Mouse (Mus musculus) mesoderm, embryonic 11.5 days (tissue): ENCODE results near the gene Polr1b.

Experiments
- DNase-seq: peaks from one replicate; pipeline ENCODE4 v3.0.0-alpha.2; 2012; ENCODE audit warnings: low read depth, low spot score

Gene Polr1b

DNA sequence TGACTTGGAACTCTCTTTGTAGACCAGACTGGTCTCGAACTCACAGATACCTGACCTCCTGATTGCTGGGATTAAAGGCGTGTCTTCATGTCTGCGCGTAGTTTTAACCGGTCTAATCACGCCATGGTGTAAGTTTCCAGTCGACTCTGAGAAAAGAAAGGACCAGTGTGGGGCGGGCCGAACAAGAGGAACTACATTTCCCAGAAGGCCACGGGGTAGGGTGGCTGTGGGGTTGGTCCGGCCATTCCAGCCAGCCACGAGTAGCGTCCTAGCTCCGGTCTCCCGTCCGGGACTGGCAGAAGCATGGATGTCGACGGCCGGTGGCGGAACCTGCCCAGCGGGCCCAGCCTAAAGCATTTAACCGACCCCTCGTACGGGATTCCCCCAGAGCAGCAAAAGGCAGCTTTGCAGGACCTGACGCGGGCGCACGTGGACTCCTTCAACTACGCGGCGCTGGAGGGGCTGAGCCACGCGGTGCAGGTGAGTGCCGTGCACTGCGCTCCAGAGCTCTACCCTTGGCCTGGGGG is at the start of gene Polr1b:
Gene Polr1b, plus strand, starts transcription at position 212 of the 527 bp plus-strand sequence.
- peak; percentile 93 for DNase-seq

GRCm38 (mm10) chr2:129052451-129052983 is 48.3 kb upstream of the Polr1b start:
- no peak for DNase-seq

DNA sequence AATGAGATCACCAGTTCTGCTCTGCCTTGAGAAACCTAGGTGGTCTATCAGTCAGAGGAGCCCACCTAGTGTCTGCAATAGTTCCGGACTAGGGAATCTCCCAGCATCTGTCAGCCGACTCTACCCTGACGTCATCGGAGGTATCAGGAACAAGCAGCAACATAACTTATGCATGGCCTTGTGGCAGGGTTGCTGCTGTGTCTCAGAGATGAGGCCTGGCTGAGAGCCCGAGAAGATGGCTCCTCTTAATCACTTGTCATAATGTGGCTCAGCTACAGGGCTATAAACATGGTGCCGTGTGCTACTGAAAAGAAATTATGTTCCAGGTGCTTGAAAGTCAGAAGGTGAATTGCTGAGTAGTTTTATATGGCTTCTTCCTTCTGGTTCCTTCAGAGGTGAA is 45.1 kb upstream of the Polr1b start:
- DNase-seq = no peak

GRCm38 (mm10) chr2:129056597-129056996 is 44.2 kb upstream of the Polr1b start:
- no peak for DNase-seq

DNA sequence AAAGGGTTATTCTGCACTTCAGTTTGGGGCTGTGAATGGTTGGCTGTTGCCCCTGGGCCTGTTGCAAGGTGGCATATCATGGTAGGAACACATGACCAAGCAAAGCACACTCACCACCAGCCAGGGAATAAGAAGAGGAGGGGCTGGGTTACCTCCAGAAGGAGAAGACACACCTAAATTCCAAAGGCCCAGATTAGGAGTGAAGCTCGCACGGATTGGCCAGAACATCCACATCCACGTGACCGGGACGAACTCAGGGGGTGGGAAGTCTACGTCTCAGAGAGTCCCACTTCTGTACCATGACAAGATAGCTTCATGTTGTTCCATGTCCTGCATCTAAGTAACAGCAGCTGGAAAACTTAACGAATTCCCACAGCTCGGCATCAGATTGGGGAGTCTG is 43.5 kb upstream of the Polr1b start:
- DNase-seq = no peak

- no peak for DNase-seq
These were observed 42.9 kb upstream of the Polr1b start for GRCm38 (mm10) chr2:129057920-129058361.

- DNase-seq = no peak
These were observed 39.2 kb upstream of the Polr1b start for GRCm38 (mm10) chr2:129061456-129062059.

DNA sequence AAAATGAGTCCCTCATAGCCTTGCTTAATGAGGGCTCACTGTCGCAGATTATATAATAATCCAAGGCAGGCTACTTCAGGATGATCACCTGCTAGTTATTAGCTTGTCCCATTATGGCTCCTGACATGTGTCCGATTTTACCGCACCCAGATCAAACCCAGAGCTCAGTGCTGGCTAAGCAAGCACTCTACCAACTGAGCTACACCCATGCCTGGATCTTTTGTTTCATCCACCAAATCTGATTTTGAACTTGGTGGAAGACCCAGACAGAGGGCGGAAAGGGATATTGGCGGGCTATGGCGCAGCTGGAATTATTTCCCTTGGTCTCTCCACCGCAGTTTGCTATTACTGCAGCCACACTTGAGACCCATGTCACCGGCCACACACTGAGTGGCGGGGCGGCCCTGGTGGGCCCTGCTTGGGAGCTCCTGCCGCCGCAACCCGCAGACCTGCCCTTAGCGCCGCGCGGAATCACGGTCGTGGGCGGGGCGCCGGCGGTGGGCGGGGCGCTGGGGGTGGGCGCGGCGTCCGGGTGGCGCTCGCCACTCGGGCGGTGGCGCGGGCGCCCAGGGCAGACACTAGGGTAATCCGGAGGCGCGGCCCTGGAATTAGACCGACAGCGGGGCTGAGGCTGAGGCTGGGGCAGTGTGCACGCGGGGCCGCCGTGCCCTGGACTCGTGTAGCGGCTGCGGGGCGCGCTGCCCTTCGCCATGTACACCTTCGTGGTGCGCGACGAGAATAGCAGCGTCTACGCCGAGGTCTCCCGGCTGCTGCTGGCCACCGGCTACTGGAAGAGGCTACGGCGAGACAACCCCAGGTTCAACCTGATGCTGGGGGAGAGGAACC is 35.1 kb upstream of the Polr1b start, which contains the start of gene Ttl:
Gene Ttl, plus strand, starts transcription at position 506 of the 846 bp plus-strand sequence.
- peak; percentile 72 for DNase-seq

GRCm38 (mm10) chr2:129066326-129066725 is 34.5 kb upstream of the Polr1b start:
- DNase-seq = peak; percentile 67

- DNase-seq = no peak
These were observed 30.5 kb upstream of the Polr1b start for GRCm38 (mm10) chr2:129070296-129070695.

DNA sequence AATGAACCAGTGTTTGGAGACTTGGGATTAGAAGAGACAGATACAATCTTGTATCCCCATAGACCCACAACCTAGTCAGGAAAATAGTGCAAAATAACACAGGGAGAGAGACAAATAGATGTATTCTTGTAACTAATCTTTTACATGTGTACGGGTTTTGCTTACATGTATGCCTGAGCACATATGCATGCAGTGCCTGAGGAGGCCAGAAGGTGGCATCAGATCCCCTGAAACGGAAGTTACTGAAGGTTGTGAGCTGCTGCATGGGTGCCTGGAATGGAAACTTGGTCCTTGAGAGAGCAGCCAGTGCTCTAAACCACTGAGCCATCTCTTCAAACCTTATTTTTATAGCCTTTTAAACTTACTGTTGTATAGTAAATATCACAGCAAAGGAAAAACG is 22.5 kb upstream of the Polr1b start:
- DNase-seq = no peak

DNA sequence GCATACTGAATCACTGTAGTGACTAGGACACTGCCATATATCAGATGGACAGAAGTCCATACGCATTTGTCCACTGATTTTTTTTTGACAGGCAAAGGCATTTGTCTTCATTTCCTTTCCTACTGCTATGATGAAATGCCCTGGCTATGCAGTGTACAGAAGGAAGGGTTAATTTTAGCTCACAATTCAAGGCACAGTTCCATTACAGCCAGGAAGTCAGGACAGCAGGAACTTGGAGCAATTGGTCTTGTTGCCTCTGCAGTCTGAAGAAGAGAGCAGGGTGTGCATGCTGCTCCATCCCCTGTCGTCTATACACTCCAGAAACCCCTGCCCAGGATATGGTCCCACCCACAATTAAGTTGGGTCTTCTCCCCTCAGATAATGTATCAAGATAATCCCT is 21.6 kb upstream of the Polr1b start:
- no peak for DNase-seq

- no peak for DNase-seq
These were observed 19.7 kb upstream of the Polr1b start for GRCm38 (mm10) chr2:129081097-129081496.

- DNase-seq = no peak
These were observed 17.3 kb upstream of the Polr1b start for GRCm38 (mm10) chr2:129083514-129083913.

DNA sequence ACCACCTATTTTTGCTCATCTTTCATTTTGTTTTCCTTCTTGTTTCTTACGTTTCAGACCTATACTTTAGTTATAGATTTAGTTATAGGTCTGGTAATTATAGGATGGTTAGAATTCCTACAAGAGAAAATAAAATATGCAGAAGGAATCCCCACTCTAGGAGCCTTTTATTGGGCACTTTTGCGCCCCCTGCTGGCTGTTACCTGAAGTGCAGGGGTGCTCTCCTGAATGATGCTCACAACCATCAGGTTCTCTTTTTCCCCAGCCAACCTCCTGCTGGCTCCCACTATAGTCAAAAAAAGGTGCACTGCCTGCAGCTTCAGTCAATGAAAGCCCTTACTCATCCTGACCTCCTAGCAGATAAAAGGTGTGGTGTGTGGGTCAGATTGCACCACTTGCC is 15.8 kb upstream of the Polr1b start:
- DNase-seq = peak; percentile 67

DNA sequence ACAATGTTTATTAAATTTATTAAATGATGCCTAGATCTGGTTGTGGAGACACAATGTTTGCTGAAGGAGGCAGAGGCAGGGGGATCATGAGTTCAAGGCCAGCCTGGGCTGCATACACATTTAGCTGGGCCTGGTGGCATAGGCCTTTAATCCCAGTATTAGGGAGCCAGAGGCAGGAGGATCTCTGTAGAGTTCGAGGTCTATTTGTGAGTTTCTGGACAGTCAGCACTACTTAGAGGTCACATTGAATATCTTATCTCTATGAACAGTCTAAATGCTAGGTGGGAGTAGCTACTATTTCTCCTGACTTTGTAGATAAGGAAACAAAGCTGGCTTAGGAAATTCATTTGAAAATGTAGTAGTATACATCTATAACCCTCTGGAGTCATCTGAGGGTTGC is 13.3 kb upstream of the Polr1b start:
- DNase-seq = no peak

DNA sequence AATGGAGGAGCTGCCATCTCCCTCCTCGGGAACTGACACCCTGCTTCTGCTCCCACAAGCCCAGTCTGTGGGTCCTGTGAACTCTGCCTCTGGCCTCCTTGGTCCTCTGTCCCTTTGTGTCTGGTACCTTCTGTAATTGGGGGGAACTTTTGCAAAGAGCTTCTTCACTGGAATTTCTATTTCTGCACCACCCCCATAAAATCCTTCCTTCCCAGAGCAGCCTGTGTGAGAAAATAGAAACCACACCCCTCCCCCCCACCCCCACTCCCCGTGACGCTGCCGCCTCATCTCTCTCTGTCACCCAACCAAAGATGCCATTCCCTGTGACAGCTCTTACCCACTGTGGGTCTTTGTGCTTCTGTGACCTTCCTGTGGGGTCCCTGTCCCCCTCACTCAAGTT is 10.4 kb upstream of the Polr1b start:
- DNase-seq = no peak

GRCm38 (mm10) chr2:129092810-129093209 is 8.0 kb upstream of the Polr1b start:
- no peak for DNase-seq

- no peak for DNase-seq
These were observed 6.7 kb upstream of the Polr1b start for GRCm38 (mm10) chr2:129093926-129094724.

- DNase-seq = no peak
These were observed 12.1 kb downstream of the Polr1b start for GRCm38 (mm10) chr2:129112924-129113323.

- DNase-seq = no peak
These were observed 15.0 kb downstream of the Polr1b start for GRCm38 (mm10) chr2:129115706-129116367.
